Mouse (Mus musculus): ENCODE measurements around the gene Ncam2. TPM values are rescaled to one million over a fixed set of nuclear protein-coding genes. Genes with fewer than 3 reads are reported as not detected.
A peak's percentile ranks its signal among the peaks of the same experiment; 100 is the strongest.

The Ncam2 gene
- total RNA-seq, 1 experiment from 2014 or later = not detected

DNA sequence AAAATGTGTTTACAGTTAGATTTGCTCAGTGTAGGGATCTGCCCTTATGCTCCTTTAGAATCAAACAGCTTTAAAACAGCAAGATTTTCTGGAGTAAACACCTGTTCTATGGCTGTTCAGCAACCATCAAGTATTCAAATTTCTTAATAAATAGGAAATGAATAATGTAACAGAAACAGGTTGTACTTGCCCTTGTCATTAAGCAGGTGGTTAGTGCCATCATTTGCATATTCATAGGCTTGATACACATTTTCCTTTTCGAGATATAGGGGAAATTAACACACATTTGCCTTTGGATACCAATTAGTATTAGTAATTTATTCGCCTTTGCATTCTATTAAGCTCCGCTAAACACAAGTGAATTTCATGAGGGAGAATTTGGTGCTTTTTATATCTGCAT, 335.7 kb downstream of the Ncam2 start:
- ATAC-seq (replicated peaks; ENCODE audit: low read depth, poor library complexity, severe bottlenecking) = no peak

GRCm38 (mm10) chr16:81587565-81588107, 387.1 kb downstream of the Ncam2 start:
- no peak for ATAC-seq (replicated peaks; ENCODE audit: low read depth, poor library complexity, severe bottlenecking)

GRCm38 (mm10) chr16:81623276-81623675, 422.8 kb downstream of the Ncam2 start:
- ATAC-seq (replicated peaks; ENCODE audit: low read depth, poor library complexity, severe bottlenecking) = peak; percentile 42; the same call in 1 of the 2 replicates

DNA sequence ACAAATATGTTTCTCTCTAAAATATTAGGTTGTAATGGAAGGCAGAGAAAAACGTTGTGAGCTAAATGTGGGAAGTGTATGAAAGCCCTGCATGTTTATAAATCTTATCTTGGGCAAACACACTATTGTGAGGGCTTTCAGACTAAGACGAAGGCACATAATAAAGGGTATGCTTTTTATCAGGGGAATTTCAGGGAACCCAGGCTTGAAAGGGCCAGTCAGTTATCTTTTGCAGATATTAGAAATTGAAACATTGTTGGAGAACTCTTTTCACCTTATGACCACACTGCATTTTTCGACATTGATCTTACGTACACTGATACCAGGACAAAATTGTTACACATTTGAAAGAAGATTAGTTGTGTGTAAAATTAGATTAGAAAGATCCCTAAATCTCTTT, 423.3 kb downstream of the Ncam2 start:
- no peak for ATAC-seq (replicated peaks; ENCODE audit: low read depth, poor library complexity, severe bottlenecking)

DNA sequence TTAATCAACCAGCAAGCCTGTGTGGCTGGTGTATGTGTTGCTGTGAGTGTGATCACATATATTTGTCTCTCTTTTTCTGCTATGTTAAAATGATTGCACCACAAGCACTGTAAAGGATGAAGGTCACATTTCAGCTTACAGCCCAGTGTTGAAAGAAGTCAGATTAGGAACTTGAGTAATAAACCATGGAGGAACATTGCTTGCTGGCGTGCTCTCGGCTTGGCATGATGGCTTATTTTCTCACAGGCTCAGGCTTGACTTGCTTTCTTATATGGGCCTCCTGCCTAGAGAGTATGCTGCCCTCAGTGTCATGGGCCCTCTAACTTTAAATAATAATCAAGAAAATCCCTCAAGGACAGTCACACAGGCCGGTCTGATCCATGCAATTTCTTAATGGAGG, 449.8 kb downstream of the Ncam2 start:
- no peak for ATAC-seq (replicated peaks; ENCODE audit: low read depth, poor library complexity, severe bottlenecking)

DNA sequence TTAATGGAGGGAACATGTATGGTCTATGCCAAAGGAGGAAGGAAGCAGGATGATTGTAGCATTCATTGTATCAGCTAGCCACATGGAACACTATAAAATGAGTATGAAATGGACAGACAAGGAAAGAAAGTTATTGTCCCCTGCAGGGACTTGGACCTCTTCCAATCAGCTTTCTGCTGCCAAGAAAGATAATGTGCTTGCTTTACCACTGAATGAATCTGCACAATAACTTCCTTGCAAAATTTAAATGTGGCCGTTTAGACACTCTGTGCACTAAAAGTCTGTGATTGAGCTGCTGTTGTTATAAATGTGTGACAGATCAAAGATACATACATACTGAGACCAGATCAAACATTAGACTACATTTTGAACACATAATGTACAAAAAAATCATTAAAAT, 451.1 kb downstream of the Ncam2 start:
- no peak for ATAC-seq (replicated peaks; ENCODE audit: low read depth, poor library complexity, severe bottlenecking)

- no peak for ATAC-seq (replicated peaks; ENCODE audit: low read depth, poor library complexity, severe bottlenecking)
Observed at GRCm38 (mm10) chr16:81656550-81656949, 456.1 kb downstream of the Ncam2 start.

DNA sequence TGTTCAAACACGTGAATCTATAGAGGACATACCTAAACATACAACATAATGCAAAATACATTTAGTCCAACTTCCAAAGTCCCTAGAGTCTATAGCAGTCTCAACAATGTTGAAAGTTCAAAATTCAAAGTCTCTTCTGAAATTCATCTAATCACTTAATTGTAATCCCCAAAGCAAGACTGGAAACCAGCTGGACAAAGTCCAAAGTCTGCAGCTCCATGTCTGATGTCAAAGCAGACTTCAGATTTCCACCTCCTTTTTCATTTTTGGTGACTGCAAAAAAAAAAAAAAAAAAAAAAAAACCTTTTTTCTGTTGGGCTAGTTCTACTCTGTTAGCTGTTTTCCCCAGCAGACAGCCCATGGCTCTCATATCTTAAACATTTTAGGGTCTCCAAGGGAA, 473.4 kb downstream of the Ncam2 start:
- ATAC-seq (replicated peaks; ENCODE audit: low read depth, poor library complexity, severe bottlenecking) = no peak

DNA sequence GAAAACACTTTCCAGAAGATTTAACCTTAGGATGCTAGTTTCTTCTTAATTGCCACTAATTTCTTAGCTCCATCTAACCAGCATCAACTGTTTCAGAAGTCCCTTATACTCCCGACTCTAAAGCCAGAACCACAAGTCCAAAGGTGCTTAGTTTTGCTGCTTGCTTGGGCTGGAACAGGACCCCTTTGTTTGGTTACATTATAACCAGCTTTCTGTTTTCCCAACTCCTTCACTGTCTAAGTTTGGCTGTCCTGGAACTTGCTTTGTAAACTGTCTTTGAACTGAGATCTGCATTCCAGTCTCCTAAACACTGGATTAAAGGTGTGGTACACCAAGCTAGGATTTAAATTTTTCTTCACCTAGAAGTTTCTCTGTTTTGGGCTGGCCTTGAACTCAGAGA, 475.0 kb downstream of the Ncam2 start:
- ATAC-seq (replicated peaks; ENCODE audit: low read depth, poor library complexity, severe bottlenecking) = no peak
